Mouse (Mus musculus) kidney, adult 18-20 months (tissue): ENCODE data around the gene Ankdd1a.
A peak's percentile ranks its signal among the peaks of the same experiment; 100 is the strongest.

ENCODE experiments used
- DNase-seq: peaks from one replicate; pipeline ENCODE4 v3.0.0; 2021

Gene Ankdd1a

GRCm38 (mm10) chr9:65519807-65520504, at the start of gene Ankdd1a:
Ankdd1a (minus strand) TSS chr9:65520193.
- DNase-seq = no peak

GRCm38 (mm10) chr9:65569491-65569971, 49.5 kb upstream of the Ankdd1a start:
- no peak for DNase-seq

DNA sequence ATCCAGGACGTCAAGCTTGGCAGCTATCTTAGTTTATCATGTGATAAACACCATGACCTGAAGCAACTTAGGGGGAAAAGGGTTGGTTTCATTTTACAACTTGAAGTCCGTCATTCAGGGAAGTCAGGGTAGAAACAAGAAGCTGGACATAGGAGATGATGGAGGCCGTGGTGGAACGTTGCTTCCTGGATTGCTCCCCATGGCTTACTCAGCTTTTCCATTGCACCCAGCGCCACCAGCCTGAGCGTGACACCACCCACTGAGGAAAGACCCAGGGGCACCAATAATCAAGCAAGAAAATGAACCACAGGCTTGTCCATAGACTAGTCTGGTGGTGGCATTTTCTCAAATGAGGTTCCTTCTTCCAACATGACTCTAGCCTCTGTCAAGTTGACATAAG, 48.8 kb upstream of the Ankdd1a start:
- DNase-seq = no peak

- no peak for DNase-seq
These were observed 44.7 kb upstream of the Ankdd1a start for GRCm38 (mm10) chr9:65564698-65565097.

DNA sequence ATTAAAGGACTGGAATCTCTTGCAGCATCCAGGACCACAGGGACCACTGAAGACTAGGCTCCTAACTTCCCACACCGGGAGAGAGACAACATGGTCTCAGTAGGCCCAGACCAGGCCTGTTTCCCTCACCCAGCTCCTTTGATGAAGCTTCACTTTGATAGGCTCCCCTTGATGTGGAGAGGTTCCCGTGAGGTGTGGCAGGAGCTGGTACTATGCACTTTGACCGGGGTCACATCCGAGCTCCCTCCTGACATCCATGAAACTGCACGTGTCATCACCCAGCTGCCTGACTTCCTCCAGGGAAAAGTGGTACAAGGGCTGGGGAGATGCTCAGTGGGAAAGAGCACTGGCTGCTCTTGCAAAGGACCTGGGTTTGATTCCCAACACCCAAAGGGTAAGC, 43.1 kb upstream of the Ankdd1a start:
- DNase-seq = no peak

DNA sequence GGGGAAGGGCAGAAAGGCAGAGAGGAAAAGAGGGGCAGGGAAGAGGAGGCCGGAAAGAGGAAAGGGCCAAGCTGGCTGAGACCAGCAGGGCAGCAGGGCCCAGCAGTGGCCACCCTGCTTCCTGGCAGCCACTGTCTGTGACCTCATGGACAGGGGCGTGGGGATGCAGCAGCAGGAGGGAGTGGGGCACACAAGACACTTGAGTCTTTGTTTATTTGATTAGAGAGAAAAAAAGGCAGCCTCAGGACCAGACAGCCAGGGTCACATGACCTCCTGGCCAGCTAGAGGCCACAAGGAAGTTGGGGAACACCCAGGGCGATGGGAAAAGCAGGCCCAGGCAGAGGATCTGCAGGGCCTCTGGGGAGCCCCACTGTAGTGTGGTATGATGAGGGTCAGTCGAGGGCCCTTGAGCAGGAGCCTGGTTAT, 42.1 kb upstream of the Ankdd1a start:
- peak; percentile 33 for DNase-seq

DNA sequence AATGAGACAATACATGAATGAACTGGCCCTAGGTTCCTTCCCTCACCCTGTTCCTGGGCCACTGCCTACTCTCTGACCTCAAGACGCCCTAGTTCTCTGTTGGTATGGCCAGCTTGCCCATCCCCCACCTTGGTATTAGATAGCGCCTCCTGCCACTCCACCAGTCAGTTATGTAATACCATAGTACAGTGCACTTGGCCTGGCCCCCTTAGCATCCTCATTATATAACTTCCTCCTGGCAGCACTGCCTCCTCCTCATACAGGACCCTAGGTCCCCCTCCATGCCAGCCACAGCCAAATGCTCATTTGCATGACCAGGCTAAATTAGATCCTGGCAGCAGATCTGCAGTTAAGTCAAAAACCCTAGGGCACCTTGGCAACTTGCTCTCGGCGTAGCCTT, 41.0 kb upstream of the Ankdd1a start:
- no peak for DNase-seq

DNA sequence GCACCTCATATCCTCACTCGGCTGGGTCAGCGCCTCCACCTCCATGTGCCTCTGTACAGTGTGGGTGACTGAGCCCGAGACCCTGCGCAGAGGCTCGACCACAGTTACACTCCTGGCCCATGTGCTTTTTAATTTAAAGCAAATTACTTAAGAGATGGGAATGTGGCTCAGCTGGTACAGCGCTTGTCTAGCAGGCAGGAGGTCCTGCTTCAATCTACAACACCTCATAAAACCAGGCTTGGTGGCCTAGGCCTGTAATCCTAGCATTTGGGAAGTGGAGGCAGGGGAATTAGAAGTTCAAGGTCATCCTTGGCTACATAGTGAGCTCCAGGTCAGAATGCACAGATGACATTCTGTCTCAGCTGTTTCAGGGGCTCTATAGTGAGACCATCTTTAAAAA, 38.8 kb upstream of the Ankdd1a start:
- no peak for DNase-seq

- no peak for DNase-seq
These were observed 37.0 kb upstream of the Ankdd1a start for GRCm38 (mm10) chr9:65556979-65557378.

DNA sequence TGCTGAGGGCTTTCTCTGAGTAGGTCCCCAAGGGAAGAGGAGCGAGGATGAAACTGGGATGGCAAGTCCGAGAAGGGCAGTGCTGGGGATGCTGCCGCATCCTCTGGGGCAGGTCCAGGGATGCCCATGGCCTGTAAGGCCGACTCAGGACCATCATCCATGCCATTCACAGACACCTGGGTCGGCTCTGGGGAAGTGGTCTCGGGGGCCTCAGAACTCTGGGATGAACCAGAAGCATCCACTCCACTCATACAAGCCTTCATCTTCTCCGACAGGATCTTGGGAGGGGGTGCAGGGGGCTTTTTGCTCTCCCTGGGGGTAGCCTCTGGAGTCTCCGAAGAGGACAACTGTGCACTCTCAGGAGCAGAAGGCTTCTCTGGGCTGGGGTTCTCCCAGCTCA, 36.4 kb upstream of the Ankdd1a start:
- DNase-seq = no peak

- no peak for DNase-seq
These were observed 35.6 kb upstream of the Ankdd1a start for GRCm38 (mm10) chr9:65555621-65556020.

DNA sequence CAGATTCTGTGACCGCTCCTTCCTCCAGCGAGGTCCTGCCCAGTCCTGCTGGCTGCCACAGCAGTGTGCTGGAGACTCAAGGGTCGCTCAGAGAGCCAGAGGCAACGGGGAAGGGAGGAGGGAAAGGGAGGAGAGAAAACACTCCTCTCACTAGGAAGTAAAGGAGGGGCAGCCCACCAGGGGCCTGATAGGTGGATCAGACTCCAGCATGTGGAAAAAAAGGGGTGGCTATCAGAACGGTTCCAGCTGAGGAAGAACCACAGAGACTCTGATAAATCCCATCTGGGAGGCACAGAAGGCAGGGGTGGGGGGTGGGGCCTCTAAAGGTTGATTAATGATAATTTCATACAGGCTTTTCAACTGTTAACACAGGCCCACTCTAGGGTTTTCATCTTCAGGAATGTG, 35.0 kb upstream of the Ankdd1a start:
- no peak for DNase-seq

DNA sequence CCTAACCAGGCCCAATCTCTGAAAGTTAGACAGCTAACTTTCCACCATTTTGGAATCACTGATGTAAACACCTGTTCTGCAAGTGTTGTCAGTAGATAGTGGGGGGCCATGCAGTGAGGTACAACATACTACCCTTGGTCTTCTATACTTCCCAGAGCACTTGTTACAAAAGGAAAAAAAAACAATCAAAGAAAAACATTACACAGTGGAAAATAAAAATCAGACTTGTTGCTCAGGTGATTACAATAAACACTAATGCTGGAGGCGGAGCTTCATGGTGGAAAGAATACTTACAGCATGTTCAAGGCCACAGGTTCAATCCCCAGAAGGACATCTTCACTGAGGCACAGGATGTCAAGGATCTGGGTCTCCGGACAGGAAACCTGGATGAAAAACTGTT, 32.7 kb upstream of the Ankdd1a start:
- no peak for DNase-seq

GRCm38 (mm10) chr9:65552141-65552540, 32.1 kb upstream of the Ankdd1a start:
- peak; percentile 21 for DNase-seq

DNA sequence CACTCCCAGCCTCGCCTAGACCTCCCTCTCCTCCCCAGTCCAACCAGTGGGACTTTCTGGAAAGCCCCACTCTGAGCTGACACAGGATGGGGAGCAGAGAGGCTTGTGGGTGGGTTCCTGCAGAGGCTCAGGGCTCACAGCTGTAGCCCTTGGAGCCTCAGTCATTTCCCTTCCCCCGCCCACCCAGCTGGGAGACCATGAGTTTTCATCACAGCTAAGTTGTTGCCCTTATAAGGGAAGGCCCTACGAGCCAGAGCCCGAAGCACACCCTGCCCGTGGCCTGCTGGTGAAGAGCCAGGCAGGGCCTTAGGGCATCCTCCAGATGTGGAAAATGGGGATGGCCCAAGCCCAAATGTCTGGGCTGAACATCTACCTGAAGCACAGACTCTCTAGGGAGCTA, 31.0 kb upstream of the Ankdd1a start:
- DNase-seq = peak; percentile 48

DNA sequence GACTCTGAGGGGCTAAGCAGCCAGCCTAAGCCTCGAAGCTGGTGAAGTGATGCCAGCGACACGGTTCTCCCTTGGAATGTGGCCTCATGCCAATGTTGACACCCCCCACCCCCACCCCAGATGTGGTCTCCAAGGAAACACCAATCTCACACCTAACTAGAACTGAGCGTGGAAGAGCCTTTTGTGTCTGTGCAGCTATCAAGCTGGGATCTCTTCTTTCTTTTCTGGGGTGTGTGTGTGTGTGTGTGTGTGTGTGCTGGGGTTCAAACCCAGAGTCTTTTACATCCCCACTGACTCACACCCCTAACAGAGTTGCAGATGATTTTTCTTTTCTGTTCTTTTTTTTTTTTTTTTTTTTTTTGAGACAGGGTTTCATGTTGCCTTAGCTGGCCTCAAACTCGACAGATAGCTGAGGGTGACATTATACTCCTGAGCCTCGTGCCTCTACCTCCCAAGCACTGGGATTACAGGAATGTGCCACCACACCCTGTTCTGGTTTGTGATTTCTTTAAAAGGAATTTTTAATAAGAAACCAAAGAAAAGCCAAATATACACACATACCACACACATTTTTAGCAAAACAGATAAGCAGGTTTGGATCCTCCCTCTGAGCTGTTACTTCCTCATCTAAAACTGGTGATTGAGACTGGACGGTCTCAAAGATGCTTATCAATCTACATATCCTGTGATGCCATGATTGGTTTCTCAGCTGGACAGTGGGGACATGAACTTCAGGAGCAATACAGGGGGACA, 30.3 kb upstream of the Ankdd1a start:
- DNase-seq = no peak

DNA sequence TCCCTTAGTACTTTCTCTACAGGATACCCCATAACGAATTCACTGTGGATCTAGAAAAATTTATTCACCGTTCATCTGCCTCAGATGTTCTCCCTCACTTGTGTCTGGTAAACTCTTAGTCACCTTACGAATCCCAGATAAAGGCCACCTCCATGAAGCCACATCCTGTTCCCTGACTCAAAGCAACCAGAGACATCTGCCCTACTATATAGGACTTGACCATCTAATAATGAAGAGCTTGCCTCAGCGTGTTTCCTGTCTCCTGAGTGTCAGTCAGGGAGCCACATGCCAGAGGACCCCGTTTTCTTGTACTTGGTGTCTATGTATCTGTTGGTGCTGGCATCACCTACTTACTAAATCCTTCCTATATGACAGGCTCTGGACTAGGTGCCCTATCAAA, 29.6 kb upstream of the Ankdd1a start:
- no peak for DNase-seq

DNA sequence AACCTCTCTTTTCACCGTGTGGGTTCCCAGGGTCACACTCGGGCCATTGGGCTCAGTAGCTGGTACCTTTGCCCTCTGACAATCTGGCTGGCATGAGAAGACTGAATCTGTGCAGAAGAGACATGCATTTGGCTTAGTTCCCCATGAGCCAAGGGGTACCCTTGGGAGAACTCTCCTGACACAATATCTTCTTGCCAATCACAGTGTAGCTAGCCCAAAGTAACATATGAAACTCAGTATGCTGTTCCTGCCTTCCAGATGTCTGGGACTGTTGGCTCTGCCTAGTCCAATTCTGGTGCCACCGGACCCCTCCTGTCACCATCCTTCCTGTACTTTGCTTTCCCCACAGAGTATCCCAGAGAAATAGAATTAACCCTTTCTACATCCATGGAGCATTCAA, 29.1 kb upstream of the Ankdd1a start:
- no peak for DNase-seq

- DNase-seq = no peak
These were observed 28.3 kb upstream of the Ankdd1a start for GRCm38 (mm10) chr9:65548311-65548710.

DNA sequence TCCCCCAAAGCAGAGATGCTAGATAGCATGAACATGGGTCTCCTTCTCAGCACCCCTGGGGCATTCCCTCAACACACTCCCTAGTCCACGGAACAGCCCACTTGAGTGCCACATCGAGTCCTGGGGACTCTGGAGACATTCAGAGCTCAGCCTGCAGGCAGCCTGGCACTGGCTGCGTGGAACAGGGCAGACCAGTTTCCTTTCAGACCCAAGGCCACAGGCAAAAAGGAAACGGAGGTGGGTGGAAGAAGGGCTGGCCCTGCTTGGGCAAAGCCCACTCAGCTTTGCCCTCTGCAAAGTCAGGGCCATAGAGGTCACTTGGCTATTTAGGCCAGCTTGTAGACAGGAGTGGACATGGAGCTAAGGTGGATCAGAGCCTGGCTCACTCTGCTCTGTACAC, 27.9 kb upstream of the Ankdd1a start:
- no peak for DNase-seq

DNA sequence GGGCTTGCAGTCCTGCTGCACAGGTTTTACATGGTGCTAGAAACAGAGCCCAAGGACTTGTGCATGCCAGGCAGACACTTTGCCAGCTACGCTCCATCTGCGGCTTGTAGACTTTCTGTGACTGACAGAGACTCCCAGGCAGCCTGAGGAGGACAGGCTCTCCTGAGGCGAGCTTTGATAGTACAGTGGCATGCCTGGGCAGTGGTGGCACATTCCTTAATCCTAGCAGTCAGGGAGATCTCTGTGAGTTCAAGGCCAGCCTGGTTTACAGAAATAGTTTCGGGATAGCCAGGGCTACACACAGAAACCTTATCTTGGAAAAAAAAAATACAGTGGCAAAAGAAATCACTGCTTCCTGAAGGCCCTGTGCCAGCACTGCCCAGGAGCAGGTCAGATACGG, 27.1 kb upstream of the Ankdd1a start:
- no peak for DNase-seq

DNA sequence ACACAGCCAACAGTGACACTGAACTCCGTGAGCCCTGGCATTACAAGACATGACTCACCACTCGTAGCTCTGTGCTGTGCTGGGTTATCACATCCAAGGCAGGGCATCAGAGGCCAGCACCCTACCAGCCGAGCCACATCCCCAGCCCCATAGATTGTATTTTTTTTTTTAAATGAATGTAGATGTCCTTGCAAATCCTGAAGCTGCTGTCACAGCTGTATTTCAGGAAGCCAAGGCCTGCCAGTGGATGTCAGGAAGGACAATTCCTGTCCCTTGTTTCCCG, 26.4 kb upstream of the Ankdd1a start:
- DNase-seq = no peak

DNA sequence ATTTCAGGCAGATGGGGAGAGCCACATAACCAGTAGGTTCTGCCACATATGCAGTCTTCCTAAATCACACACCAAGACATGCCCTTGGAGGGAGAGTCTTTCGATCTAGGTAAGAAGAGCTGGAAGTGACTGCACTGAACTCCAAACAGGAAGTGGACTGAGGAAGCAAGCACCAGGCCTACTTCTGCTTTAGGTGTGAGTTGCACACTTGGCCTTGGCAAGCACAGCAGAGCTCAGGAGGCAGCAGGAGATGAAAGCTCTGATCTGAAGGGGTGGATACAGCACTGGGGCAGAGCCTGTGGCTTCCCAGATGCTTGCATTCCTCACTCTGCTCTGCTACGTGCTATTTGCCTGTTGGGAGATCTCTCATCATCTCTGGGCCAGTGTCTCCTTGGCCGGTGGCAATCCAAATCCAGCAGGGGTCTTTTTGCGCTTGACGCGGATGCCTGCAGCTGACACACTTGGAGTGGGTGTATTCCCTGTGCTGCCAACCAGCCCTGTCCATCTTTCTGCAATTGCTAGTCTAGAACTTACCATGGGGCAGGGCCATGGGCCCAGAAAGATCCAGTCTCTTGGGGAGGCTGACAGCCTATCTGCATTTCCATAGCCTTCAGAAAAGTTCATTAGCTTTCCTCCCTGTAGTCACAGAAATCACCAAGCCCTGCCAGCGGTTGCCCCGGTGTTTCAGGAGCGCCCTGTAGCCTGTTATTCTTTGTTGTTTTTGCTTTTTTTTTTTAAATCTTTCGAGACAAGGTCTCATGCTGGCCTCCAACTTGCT, 25.8 kb upstream of the Ankdd1a start:
- no peak for DNase-seq

DNA sequence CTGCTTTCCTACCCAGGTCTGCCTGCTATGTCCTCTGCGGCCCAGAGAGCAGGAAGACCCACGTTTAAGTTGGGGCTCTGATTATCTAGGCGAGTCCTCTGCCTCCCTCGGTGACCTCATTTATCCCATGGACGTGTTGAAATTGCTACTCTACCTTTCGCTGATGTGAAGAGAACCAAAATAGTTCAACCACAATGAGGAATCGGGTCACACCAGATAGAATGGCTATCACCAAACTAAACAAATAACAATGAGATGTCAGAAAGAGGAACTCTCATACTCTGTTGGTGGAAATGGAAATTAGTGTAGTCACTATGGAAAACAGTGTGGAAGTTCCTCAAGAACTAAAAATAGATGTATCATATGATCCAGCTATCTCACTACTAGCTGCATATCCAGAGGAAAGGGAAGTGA, 22.1 kb upstream of the Ankdd1a start:
- DNase-seq = no peak
